Mouse (Mus musculus) liver, embryonic 14.5 days (tissue): ENCODE measurements around the gene Ush1c.

ENCODE experiments used
- CTCF ChIP-seq: IDR thresholded peaks from 2 replicates; pipeline ENCODE4 v1.5.1; 2016; ENCODE audit warnings: antibody characterized with exemption, low read depth, control low read depth
- EP300 ChIP-seq: IDR thresholded peaks from 2 replicates; pipeline ENCODE4 v1.6.1; 2016; ENCODE audit warnings: antibody characterized with exemption, low read depth

- TF ChIP-seq CTCF (no peak), EP300 (no peak)
Measured at GRCm38 (mm10) chr7:46276156-46276555, 37.9 kb upstream of the Ush1c start.
